Mouse (Mus musculus): ENCODE data around the gene Gm10272.
"Not testable (repeated sequence)": the region's sequence is repeated elsewhere in the genome, so short reads cannot be mapped to it uniquely, and the experiment has no call there.

The Gm10272 gene

DNA sequence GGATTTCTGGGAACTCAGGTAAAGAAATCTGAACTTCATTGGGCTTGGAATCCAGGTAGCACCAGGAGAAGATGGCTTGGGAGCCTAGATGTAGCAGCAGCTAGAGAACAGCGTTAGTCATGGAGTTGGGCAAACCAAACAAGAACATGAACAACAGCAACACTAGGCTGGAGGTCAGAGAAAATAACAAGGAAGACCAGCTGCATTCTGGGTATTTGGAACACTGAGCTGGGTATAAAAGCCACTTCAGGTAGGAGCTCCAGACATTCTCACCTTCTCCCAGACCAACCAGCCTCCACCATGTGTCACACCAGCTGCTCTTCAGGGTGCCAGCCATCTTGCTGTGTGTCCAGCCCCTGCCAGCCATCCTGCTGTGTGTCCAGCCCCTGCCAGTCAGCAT is at the start of gene Gm10272:
Gm10272 (plus strand) TSS at position 301 of the 400 bp plus-strand sequence.
- DNase-seq, result no peak

DNA sequence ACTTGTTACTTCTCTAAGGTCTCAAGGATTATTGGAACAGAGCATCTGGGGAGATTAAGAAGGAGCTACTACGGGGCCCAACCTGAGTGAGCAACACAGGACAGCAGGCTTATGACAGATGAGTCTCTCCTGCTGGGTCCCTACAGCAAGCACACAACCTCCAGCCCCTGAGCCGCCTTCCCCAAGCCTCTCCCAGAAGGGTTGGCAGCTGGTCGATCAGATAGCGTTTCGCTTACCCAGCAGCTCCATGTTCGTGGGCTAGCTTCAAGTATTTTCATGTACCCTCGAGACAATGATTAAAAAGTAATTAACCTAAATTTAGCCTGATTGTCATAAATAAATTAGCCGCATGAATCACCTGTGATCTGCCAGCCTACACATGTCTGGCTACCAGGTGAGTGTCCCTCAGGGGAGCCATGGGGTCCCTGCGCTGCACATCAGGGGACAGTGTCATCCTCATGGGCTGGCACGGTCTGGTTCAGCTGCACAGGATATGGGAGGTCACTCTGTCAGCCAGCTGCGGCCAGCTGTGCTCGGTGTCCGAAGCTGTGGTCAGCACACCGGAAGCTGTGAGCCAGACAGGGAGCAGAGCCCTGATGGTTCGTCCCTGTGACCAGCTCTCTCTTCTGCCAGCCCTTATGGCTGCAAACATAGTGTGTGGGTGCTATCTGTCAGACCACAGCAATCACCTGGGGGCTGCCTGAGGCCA is 48.0 kb upstream of the Gm10272 start:
- no peak for DNase-seq

DNA sequence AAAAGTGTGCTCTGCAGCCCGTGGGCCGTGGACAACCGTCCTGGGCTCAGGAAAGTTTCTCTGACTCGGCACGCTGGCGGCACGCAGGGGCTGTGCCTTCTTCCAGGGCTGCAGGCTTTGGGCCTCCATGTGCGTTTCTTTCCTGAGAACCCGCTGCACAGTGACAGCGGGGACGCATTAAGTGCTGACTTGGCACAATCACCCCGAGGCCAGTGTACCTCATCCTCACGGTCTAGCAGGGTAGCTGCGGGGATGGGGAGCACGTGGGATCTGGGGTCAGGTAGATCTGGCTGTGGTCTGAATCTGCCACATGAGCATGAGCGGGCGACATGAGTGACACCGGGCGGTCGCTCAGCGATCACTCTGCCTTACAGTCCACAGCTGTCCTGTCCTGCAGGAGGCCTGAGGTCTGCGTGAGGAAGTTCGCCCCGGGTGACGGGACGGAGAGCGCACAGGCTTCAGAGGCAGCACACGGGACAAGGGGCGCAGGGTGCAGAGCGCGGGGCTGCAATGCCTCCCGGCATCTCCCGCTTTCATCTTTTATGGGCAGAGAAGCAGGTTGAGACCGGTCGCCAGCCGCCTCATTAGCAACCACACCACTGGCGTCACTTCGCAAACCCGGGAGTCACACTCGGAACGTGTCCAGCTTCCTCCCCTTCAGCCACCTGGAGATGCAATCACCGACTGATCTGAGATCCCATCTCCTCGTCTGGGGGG is 42.3 kb upstream of the Gm10272 start:
- DNase-seq, result no peak

GRCm38 (mm10) chr10:77666342-77666741 is 40.1 kb upstream of the Gm10272 start:
- no peak for DNase-seq

- no peak for DNase-seq
Measured at GRCm38 (mm10) chr10:77667402-77667801, 39.0 kb upstream of the Gm10272 start.

GRCm38 (mm10) chr10:77670710-77671109 is 35.7 kb upstream of the Gm10272 start:
- DNase-seq, result no peak

DNA sequence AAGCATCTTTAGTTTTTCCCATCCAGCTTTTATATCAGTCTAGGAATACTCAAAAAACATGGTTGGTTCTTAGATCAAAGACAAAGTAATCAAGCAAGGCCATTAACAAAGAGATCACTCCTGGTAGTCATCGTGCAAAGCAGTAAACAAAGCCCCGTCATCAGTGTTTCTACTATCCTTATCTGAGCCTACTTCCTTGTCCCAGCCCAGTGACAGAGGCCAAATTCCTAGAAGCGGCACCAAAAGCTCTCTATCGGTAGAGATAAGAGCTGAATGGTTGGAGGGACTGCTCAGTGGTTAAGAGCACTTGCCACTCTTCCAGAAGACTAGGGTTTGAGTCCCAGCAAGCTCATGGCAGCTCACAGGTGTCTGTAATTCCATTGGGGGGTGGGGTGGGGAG is 34.9 kb upstream of the Gm10272 start:
- no peak for DNase-seq

DNA sequence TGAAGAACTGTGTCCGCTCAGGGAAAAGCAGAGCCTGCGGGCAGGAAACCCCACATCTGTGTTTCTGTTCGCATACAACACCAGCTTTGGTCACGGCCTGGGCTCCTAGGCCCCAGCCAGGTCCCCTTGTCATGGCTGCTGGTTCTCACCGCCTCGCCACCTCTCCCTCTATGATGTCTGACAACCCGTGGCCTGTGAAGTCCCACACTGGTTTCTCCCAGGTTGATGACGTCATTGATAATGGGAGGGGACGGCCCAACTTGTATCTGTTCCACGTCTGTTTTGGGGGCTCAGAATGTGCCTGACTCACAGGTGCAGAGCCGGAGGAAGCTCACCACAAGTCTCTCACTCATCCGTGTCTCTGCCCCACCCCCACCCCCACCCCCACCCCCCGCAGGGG is 32.7 kb upstream of the Gm10272 start:
- DNase-seq, result peak; percentile 57

GRCm38 (mm10) chr10:77677562-77677961 is 28.9 kb upstream of the Gm10272 start:
- peak; percentile 58 for DNase-seq

DNA sequence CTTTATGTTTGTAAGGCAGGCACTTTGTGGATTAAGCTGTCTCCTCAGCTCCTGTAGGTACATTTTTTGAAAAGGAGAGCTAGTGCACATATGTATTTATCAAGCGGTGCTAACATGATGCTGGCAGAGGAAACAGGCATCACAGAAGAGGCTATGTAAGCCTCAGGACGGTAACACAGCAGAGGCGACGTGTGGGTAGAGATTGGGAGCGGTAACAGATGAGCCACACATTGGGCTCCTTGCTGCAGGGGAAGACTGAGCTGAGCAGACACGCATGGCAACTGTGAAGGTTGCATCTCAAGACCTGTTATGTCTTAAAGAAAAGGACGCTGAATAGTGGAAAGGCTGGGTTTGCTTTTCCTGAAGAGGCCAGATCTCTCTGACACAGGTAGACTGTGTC is 23.4 kb upstream of the Gm10272 start:
- DNase-seq, result no peak

GRCm38 (mm10) chr10:77684181-77684580 is 22.2 kb upstream of the Gm10272 start:
- no peak for DNase-seq

DNA sequence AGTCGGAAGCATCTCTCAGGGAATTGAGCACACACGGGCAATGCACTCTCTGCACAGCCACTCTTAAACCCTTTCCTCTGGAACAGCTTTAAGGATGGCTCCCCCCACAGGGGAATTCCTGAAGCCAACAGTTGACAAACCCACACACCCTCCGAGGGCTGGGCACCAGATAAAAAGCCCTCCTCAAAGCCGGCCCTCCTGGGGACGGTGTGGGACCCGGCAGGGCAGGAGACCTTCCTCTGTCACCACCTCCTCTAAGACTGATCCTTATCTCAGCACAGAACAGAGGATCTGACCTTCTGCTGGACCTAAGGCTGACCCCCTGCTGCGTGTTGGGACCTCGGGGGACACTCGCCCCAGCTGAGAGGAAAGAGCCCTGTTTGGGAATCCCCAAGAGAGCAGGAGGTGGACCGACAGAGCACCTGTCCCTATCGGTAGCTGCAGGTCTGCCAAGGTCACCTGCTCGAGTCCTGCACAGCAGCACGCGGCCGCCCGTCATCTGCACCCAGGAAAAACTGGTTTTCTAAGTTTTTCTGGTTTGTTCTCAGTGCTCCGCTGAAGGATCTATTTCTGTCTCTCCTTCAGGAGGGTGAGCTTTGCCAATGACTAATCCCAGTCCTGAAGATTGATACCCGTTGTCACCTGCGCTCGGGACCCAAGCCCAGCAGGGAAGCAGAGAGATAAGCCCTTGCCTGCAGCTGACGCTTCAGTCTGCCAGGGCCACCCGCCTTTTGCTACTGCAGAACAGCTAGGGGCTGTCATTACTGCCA is 20.3 kb upstream of the Gm10272 start, which contains the start of gene Tspear:
Tspear (plus strand) TSS at position 675 of the 770 bp plus-strand sequence.
- no peak for DNase-seq

- DNase-seq, result no peak
Measured at GRCm38 (mm10) chr10:77687021-77687420, 19.4 kb upstream of the Gm10272 start.

DNA sequence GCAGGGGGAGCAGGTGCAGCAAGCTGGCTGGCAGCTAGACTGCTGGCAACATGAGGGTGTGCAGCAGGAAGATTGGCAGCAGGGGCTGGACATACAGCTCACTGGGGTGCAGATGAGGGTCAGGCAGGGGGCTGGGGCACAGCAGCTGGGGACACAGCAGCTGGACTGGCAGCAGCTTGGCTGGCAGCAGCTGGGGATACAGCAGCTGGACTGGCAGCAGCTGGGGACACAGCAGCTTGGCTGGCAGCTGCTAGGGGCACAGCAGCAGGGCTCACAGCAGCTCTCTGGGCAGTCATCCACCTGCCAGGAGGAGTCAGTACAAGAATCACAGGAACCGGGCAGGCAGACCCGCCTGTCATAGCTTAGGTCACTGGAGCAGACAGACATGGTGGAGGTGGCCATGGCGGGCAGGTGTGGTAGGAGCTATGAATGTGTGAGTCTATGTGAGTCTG is 16.0 kb upstream of the Gm10272 start, which contains the start of gene Gm19402:
Gm19402 (minus strand) TSS at position 402 of the 452 bp plus-strand sequence.
- not testable (repeated sequence) for DNase-seq

DNA sequence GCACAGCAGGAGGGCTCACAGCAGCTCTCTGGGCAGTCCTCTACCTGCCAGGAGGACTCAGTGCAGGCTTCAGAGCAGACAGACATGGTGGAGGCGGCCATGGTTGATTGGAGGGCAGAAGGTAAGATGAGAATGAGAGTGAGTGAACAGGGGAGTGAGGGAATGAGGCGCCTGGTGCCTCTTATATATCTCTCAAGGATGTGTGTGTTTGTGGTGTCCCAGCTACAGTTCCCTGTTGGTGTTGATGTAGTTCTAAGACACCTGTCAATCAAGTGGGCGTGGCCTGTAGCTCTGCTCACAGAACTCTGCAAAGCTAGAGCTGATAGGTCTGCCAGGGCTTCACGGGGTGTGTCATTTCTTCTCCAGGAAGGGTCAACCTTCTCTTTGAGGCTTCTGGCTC is 9.3 kb upstream of the Gm10272 start, which contains the start of gene Gm9508:
Gm9508 (minus strand) TSS at position 101 of the 400 bp plus-strand sequence.
- DNase-seq, result no peak

- no peak for DNase-seq
Measured at GRCm38 (mm10) chr10:77709831-77710230, 3.4 kb downstream of the Gm10272 start.

- DNase-seq, result not testable (repeated sequence)
Measured at GRCm38 (mm10) chr10:77711157-77711556, 4.7 kb downstream of the Gm10272 start, which contains the start of gene Gm10024. Gm10024 (plus strand) TSS chr10:77711457.

GRCm38 (mm10) chr10:77713734-77714133 is 7.3 kb downstream of the Gm10272 start:
- DNase-seq, result no peak

DNA sequence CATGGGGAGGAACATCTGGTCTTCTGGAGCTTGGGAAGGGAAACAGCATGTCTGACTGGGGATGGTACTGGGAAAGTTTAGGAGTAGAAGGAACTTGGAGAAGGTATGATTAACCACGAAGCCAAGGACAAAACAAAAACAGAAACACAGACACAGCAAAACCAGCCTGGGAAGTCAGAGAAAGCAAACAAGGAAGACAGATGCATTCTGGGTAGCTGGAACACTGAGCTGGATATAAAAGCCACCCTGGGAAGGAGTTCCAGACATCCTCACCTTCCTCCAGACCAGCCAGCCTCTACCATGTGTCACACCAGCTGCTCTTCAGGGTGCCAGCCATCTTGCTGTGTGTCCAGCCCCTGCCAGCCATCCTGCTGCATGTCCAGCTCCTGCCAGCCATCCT is 9.1 kb downstream of the Gm10272 start, which contains the start of gene Gm10142:
Gm10142 (plus strand) TSS at position 301 of the 400 bp plus-strand sequence.
- no peak for DNase-seq

DNA sequence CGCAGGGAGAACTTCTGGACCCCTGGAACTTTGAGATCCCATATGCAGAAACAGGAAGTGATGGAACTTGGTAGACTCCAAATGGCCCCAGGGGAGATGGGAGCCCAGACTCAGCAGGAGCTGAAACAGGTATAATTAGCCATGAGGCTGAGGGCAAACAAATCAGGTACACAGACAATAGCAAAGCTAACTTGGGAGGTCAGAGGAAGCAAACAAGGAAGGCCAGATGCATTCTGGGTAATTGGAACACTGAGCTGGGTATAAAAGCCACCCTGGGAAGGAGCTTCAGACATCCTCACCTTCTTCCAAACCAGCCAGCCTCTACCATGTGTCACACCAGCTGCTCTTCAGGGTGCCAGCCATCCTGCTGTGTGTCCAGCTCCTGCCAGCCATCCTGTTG is 13.9 kb downstream of the Gm10272 start, which contains the start of gene Krtap12-1:
Krtap12-1 (plus strand) TSS at position 301 of the 400 bp plus-strand sequence.
- DNase-seq, result not testable (repeated sequence)

DNA sequence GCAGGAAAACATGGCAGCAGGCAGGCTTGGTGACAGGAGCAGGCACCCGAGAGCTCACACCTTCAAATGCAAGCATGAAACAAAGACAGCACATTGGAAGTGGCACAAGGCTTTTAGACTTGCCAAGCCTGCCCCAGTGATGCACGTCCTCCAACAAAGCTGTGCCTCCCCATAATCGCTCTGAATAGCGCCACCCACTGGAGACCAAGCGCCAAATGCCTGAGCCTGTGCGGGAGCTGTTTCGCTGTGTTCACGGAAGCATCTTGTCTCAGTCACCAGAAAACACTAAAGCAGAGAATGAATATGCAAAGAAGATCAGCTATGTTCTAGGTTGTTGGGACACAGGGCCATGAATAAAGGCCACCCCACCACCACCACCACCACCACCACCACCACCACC is 18.4 kb downstream of the Gm10272 start:
- peak; percentile 15 for DNase-seq

GRCm38 (mm10) chr10:77726186-77726585 is 19.8 kb downstream of the Gm10272 start, which contains the start of gene Gm10100:
Gm10100 (plus strand) TSS chr10:77726486.
- DNase-seq, result no peak

DNA sequence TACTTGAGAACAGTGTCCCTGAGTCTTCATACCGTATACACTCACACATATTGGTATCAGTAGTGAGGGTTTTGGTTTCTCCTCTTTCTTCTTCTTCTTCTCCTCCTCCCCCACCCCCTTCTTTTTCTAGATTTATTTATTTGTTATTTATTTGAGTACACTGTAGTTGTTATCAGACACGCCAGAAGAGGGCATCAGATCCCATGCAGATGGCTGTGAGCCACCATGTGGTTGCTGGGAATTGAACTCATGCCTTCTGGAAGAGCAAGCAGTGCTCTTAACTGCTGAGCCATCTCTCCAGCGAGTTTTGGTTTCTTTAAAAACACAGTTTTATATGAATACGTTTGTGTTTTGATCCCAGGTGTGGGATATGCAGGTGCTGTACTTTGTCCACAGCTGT is 21.9 kb downstream of the Gm10272 start:
- no peak for DNase-seq

Measured in thymus, postnatal 4 days (tissue).